Mouse (Mus musculus) cerebellum, adult 2 months (tissue): ENCODE measurements around the gene Drd4.

ENCODE experiments used
- CTCF ChIP-seq: fragments of 200-500 bp; IDR thresholded peaks from 2 replicates; pipeline ENCODE4 v1.5.1; 2011; ENCODE audit warnings: low read depth, mild to moderate bottlenecking, control low read depth, low read length, moderate library complexity, borderline replicate concordance; ENCODE audit not compliant: insufficient read depth
- POLR2A ChIP-seq: fragments of 200-500 bp; IDR thresholded peaks from 2 replicates; pipeline ENCODE4 v1.6.1; 2011; ENCODE audit warnings: low read length, control low read depth, borderline replicate concordance; ENCODE audit not compliant: insufficient read depth

DNA sequence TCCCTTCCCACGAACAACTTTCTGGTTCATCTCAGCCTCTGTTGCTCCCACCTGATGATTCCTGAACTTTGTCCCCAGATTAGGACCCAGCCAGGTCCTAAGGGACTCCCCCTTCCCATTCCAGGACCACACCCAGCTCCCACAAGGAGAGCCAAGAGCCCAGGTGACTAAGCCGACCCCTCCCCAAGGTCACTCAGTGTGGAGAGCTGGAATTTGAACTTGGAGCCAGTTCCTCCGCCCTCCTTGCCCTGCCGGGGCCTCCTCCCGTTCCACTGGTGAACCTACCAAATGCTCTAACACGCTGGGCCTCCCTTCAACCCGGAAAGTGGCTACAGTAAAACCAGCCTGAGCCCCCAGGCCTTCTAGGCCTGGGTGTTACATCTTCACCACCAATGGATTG lies 48.2 kb downstream of the Drd4 start:
- TF ChIP-seq POLR2A (no peak), CTCF (no peak)
